Mouse (Mus musculus) limb, embryonic 11.5 days (tissue): ENCODE results near the gene Fbxo17. TPM values are rescaled to one million over a fixed set of nuclear protein-coding genes. Genes with fewer than 3 reads are reported as not detected.

Experiments used
- ATAC-seq: fragments of 200-750 bp; cut with Nextera tagmentation; 2 replicates; pipeline ENCODE4 v1.8.0; 2017; ENCODE audit warnings: low read depth; ENCODE audit not compliant: insufficient number of reproducible peaks, low FRiP score, low TSS enrichment
- DNase-seq: peaks from one replicate; pipeline ENCODE4 v3.0.0-alpha.2; 2015; ENCODE audit warnings: low spot score
- H3K27ac ChIP-seq: fragments of 300-500 bp; sonication (generic); replicated peaks from 2 replicates; pipeline ENCODE4 v1.5.1; 2014; ENCODE audit warnings: low read depth, mild to moderate bottlenecking, low read length
- H3K27me3 ChIP-seq: fragments of 300-500 bp; sonication (generic); 2 replicates; pipeline ENCODE4 v1.6.1; 2014; ENCODE audit warnings: mild to moderate bottlenecking, low read length, mixed read lengths; ENCODE audit not compliant: control insufficient read depth, insufficient read depth
- H3K36me3 ChIP-seq: fragments of 300-500 bp; sonication (generic); 2 replicates; pipeline ENCODE4 v1.6.1; 2014; ENCODE audit warnings: mild to moderate bottlenecking, low read length, moderate library complexity, mixed read lengths; ENCODE audit not compliant: control insufficient read depth, insufficient read depth
- H3K4me1 ChIP-seq: fragments of 300-500 bp; sonication (generic); 2 replicates; pipeline ENCODE4 v1.6.1; 2014; ENCODE audit warnings: low read length, mixed read lengths; ENCODE audit not compliant: control insufficient read depth, insufficient read depth
- H3K4me2 ChIP-seq: fragments of 300-500 bp; sonication (generic); 2 replicates; pipeline ENCODE4 v1.6.1; 2014; ENCODE audit warnings: low read depth, mild to moderate bottlenecking, moderate library complexity; ENCODE audit not compliant: severe bottlenecking
- H3K4me3 ChIP-seq: fragments of 300-500 bp; sonication (generic); 2 replicates; pipeline ENCODE4 v1.5.1; 2014; ENCODE audit warnings: low read depth, low read length
- H3K9ac ChIP-seq: fragments of 300-500 bp; sonication (generic); 2 replicates; pipeline ENCODE4 v1.6.1; 2014; ENCODE audit warnings: mild to moderate bottlenecking, low read length
- H3K9me3 ChIP-seq: fragments of 300-500 bp; sonication (generic); 2 replicates; pipeline ENCODE4 v1.6.1; 2016; ENCODE audit warnings: low read length; ENCODE audit not compliant: control insufficient read depth
- WGBS: fragments of 180-500 bp; shearing (Covaris S2); extraction: QIAGEN DNeasy Blood & Tissue Kit; methylation state at CpG from one replicate; pipeline ENCODE4 v1.1.7; 2014; 5-methylcytosine and 5-hydroxymethylcytosine counted together
- polyA plus RNA-seq: library from polyadenylated mRNA; unstranded; fragments of >200 nt; fragmentation: Nextera tagmentation; extraction: Ambion mirVana; gene quantifications from 2 replicates; pipeline ENCODE4 v1.2.1, GENCODE M21; 2014

Fbxo17 gene
- polyA plus RNA-seq, 1 experiment from 2014 or later, result 16.4 TPM

GRCm38 (mm10) chr7:28774164-28774563, 57.6 kb downstream of the Fbxo17 start:
- DNase-seq, result no peak
- Histone ChIP-seq H3K27ac (no peak overlapping the region), H3K4me3 (no peak overlapping the region), H3K9ac (no peak overlapping the region), H3K4me1 (no peaks in the 10 kb centered on the region), H3K27me3 (no peaks in the 10 kb centered on the region), H3K36me3 (no peaks in the 10 kb centered on the region), H3K9me3 (no peaks in the 10 kb centered on the region), H3K4me2 (no peak overlapping the region)
- WGBS, result 90% methylated on average over 12 of the region's 12 CpGs
- ATAC-seq, result no peak

GRCm38 (mm10) chr7:28775129-28775528, 58.5 kb downstream of the Fbxo17 start:
- Histone ChIP-seq H3K9me3 (no peaks in the 10 kb centered on the region), H3K36me3 (no peaks in the 10 kb centered on the region)
- ATAC-seq, result no peak

GRCm38 (mm10) chr7:28778825-28779224, 62.2 kb downstream of the Fbxo17 start:
- H3K36me3 ChIP-seq, result no peaks in the 10 kb centered on the region
- no peak overlapping the region for H3K9ac ChIP-seq
- ATAC-seq, result no peak

More at GRCm38 (mm10) chr7:28775129-28775528, 58.5 kb downstream of the Fbxo17 start:
- H3K4me3 ChIP-seq, result no peak overlapping the region
- no peak overlapping the region for H3K9ac ChIP-seq
- no peaks in the 10 kb centered on the region for H3K27me3 ChIP-seq
- H3K4me1 ChIP-seq, result no peaks in the 10 kb centered on the region
- 92% methylated on average over 7 of the region's 7 CpGs for WGBS
- no peak overlapping the region for H3K4me2 ChIP-seq
- DNase-seq, result no peak
- no peak overlapping the region for H3K27ac ChIP-seq

GRCm38 (mm10) chr7:28780067-28780658, 63.6 kb downstream of the Fbxo17 start:
- Histone ChIP-seq H3K27ac (no peak overlapping the region), H3K4me1 (no peaks in the 10 kb centered on the region), H3K4me2 (no peak overlapping the region), H3K27me3 (no peaks in the 10 kb centered on the region), H3K4me3 (no peak overlapping the region), H3K9ac (no peak overlapping the region), H3K36me3 (no peaks in the 10 kb centered on the region; the same call in 1 of the 2 replicates), H3K9me3 (no peaks in the 10 kb centered on the region)
- peak; percentile 94 for DNase-seq
- ATAC-seq, result no peak
- 50% methylated on average over 6 of the region's 6 CpGs for WGBS

More at GRCm38 (mm10) chr7:28778825-28779224, 62.2 kb downstream of the Fbxo17 start:
- no peaks in the 10 kb centered on the region for H3K4me1 ChIP-seq
- H3K27ac ChIP-seq, result no peak overlapping the region
- no peak overlapping the region for H3K4me2 ChIP-seq
- H3K4me3 ChIP-seq, result no peak overlapping the region
- no peaks in the 10 kb centered on the region for H3K27me3 ChIP-seq
- 78% methylated on average over 9 of the region's 9 CpGs for WGBS
- no peaks in the 10 kb centered on the region for H3K9me3 ChIP-seq
- no peak for DNase-seq

GRCm38 (mm10) chr7:28780857-28781256, 64.3 kb downstream of the Fbxo17 start:
- 87% methylated on average over 7 of the region's 7 CpGs for WGBS
- H3K4me3 ChIP-seq, result no peak overlapping the region
- no peak overlapping the region for H3K9ac ChIP-seq
- no peaks in the 10 kb centered on the region for H3K4me1 ChIP-seq
- no peaks in the 10 kb centered on the region for H3K9me3 ChIP-seq
- H3K36me3 ChIP-seq, result no peaks in the 10 kb centered on the region; the same call in none of the 2 replicates
- no peak overlapping the region for H3K4me2 ChIP-seq
- ATAC-seq, result no peak
- no peaks in the 10 kb centered on the region for H3K27me3 ChIP-seq
- no peak for DNase-seq
- H3K27ac ChIP-seq, result no peak overlapping the region

GRCm38 (mm10) chr7:28781261-28781663, 64.7 kb downstream of the Fbxo17 start:
- Histone ChIP-seq H3K9me3 (no peaks in the 10 kb centered on the region), H3K27ac (no peak overlapping the region), H3K9ac (no peak overlapping the region), H3K4me3 (no peak overlapping the region), H3K27me3 (no peaks in the 10 kb centered on the region), H3K4me1 (no peaks in the 10 kb centered on the region), H3K4me2 (no peak overlapping the region), H3K36me3 (no peaks in the 10 kb centered on the region; the same call in none of the 2 replicates)
- 88% methylated on average over 8 of the region's 8 CpGs for WGBS
- no peak for ATAC-seq
- DNase-seq, result no peak

- Histone ChIP-seq H3K27ac (no peak overlapping the region), H3K4me1 (peaks cover 17% of the 10 kb centered on the region), H3K4me2 (no peak overlapping the region), H3K9ac (no peak overlapping the region), H3K4me3 (no peak overlapping the region), H3K9me3 (no peaks in the 10 kb centered on the region), H3K36me3 (no peaks in the 10 kb centered on the region; the same call in none of the 2 replicates), H3K27me3 (no peaks in the 10 kb centered on the region)
- DNase-seq, result no peak
- ATAC-seq, result no peak
- 63% methylated on average over 5 of the region's 5 CpGs for WGBS
These were observed 68.6 kb downstream of the Fbxo17 start for GRCm38 (mm10) chr7:28785161-28785560.
